Mouse (Mus musculus): ENCODE data around the gene Krt14.

The Krt14 gene

DNA sequence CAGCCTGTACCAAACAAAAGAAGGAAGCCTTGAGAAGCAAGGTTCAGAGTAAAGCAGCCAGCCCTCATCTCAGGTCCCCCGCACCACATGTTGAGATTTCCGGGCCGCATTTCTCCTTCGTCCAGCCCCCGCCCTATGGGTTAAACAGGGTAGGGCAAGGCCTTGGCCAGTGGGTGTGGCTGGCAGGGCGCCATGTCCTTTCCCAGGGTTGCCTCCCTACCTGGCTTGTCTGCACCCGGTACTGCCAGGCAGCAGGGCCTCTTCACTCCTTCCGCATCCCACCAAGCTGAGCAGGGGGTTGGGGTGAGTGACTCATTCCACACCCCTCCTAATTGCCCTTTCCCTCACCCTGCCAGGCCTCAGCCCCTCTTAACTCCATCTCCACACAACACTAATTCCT, 39.3 kb downstream of the Krt14 start:
- DNase-seq (ENCODE audit: low read depth) = no peak

DNA sequence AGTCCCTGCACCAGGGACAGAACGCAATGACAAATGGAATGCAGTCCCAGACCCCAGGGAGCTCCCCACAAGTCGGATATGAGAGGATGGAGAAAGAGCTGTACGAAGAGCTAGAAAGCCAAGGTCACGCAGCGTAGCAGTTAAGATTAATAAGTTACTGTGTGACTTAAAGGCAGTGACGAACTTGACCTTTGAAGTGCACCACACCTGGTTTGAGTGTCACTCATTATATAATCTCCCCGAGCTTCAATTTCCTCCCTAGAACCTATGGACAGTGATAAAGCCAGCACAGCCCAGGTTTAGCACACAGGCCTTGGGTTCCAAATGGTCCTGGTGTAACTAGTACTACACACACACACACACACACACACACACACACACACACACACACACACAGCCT, 43.0 kb downstream of the Krt14 start:
- DNase-seq (ENCODE audit: low read depth) = no peak

DNA sequence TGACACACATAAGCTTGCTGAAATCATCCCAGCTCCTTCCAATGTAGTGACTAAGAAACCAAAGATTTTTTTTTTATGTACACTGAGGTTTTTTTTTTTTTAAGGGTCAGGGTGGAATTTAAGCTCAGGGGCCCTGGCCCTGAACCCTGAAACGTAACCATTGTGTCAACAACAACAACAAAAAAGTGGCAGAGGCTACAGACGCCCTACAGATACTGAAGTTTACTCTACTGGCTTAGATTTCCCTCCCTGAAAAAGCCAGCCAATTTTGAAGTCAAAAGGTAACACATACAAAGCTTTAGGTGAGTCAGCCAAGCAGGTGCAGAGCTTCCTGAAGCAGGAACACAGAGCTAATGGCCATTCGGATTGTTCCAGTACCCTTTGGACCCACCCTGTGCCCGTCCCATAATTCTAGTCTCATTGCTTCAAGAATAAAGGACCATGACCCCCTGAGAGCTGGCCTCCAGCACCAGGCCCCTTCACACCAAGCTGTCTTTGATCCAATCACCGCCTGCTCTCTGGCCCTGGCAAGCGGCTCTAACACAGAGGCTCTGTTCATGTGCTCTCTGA, 49.4 kb downstream of the Krt14 start:
- DNase-seq (ENCODE audit: low read depth) = no peak

DNA sequence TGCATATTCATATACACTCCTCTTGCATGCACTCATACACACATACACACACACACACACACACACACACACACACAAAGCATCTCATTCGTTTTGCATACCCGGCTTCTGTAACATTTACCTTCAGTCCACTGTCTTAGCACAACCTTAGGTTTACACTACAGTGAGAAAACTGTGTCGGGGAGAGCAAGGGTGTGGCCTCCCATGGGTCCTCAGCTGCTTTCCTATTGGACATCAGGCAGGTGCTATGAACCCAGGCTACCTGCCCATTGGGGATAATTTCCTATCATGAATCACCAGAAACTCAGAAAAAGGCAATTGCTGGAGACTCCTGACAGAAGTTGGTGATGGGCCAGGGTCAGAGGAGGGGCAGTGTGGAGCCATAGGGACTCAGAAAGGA, 50.0 kb downstream of the Krt14 start:
- DNase-seq (ENCODE audit: low read depth) = peak; percentile 26

DNA sequence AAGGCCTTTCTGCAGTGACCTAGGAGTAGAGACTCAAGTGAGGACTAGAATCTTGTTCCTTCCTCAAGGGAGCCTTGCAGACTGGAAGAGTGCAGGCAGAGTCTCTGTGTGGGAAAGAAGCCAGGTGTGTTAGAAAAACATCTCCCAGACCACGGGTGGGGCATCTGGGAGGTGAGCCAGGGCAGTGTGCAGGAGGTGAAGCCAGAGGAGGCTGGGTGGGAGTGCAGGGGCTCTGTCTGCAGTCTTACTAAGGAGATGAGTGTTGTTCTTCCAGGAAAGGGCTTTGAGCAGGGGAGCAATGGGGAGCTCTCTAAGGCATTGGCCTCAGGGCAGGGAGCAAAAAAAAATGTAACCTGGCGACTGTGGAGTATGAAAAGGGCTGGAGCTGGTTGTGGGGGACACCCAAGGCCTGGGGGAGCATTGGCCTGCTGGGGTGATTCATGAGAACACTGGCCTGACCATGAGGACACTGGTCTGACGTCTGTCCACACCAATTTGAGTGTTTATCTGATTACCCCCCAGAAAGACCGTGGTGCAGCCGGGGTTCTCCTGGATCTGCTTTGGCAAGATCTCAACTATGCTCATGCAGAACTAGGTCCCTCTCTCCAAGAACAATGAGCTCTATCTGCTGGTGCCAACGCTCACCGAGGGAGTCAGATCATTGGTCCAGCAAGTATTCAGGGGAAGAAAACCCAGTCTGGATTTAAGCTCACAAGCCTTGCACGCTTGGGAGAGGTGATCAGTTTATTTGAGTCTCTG, 51.7 kb downstream of the Krt14 start:
- peak; percentile 77 for DNase-seq (ENCODE audit: low read depth)
